Mouse (Mus musculus) kidney, postnatal 36 days (tissue): Measurements from ENCODE around the gene Itih1.

Experiments used
- DNase-seq, 2 experiments: peaks; one replicate each; pipeline ENCODE4 v3.0.0; 2021 to 2022; ENCODE audit warnings: mixed read lengths in 2 of 2

Gene Itih1

GRCm38 (mm10) chr14:30903036-30903435 lies 40.1 kb downstream of the Itih1 start:
- DNase-seq: no peak

GRCm38 (mm10) chr14:30902628-30903027 lies 40.5 kb downstream of the Itih1 start:
- no peak for DNase-seq

- DNase-seq: no peak
Measured at GRCm38 (mm10) chr14:30899972-30900371, 43.1 kb downstream of the Itih1 start.

- DNase-seq: peak; percentile 66 to 72
Measured at GRCm38 (mm10) chr14:30888271-30888732, 54.8 kb downstream of the Itih1 start.

GRCm38 (mm10) chr14:30886204-30886603 lies 56.9 kb downstream of the Itih1 start, which contains the start of gene Itih4:
Itih4 (plus strand) TSS chr14:30886476.
- no peak for DNase-seq

GRCm38 (mm10) chr14:30885298-30885697 lies 57.8 kb downstream of the Itih1 start:
- no peak for DNase-seq

GRCm38 (mm10) chr14:30881718-30882108 lies 61.4 kb downstream of the Itih1 start:
- no peak for DNase-seq

GRCm38 (mm10) chr14:30880811-30881717 lies 62.0 kb downstream of the Itih1 start:
- DNase-seq: peak; percentile 62 to 87

- no peak for DNase-seq
Measured at GRCm38 (mm10) chr14:30880251-30880650, 62.8 kb downstream of the Itih1 start.

GRCm38 (mm10) chr14:30879794-30880193 lies 63.3 kb downstream of the Itih1 start:
- no peak for DNase-seq
